Mouse (Mus musculus): ENCODE measurements around the gene Cyp2s1. TPM values are rescaled to one million over a fixed set of nuclear protein-coding genes. Genes with fewer than 3 reads are reported as not detected.

Cyp2s1 gene
- polyA plus RNA-seq (2012; rRNA removed), result 4.2 and 5.4 TPM in 2 replicates

DNA sequence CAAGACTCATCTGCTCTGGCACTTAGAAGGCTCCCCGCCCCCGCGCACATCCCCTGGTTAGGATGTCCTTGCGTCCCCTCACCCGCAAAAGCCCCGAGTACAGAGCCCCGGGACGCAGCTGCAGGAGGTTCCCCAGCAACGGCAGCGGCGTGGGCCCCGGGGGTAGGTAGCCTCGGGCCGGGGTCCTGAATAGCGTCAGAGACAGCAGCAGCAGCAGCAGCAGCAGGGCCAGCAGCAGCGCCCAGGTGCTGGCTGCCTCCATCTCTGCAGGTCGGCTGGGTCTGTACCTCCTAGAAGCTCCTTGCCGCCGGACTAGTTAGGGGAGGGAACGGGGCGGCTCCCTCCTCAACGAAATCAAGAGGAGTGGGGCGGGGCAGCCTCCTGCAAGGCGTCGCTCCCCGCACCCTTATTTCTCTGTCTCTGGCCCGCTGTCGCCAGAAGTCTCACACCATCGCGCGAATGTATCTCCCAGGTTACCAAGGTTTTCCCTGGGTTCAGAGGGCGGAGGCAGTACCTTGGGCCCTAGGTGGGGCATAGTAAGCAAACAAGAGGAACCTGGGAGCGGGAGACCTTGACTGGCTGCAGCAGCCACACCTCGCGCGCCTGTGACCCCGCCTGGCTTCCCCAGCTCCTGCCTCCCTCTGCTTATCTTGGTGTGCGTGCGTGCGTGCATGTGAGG, at the start of gene Cyp2s1:
Gene Cyp2s1 (minus strand): TSS at position 673 of the 679 bp plus-strand sequence.
- DNase-seq (ENCODE audit: low read depth), result no peak

DNA sequence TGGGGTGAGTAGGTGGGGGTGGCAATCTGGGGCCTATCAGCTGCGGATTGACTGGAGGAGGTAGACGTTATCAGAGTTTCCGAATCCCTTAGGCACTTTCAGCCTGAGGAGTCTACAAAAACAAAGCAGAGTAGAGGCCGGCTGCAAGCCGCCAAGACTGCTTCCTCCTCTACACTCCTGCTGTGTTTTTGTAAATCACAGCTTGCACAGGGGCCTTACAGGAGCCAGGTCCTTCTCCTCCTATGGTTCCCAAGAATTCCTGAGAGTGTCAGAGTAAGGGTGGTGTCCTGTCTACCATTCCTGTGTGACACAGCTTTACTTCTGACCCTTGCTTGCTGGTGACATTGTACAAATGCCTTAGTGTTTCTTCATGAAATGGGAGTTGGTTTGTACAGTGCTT, 48.1 kb upstream of the Cyp2s1 start:
- no peak for DNase-seq (ENCODE audit: low read depth)

DNA sequence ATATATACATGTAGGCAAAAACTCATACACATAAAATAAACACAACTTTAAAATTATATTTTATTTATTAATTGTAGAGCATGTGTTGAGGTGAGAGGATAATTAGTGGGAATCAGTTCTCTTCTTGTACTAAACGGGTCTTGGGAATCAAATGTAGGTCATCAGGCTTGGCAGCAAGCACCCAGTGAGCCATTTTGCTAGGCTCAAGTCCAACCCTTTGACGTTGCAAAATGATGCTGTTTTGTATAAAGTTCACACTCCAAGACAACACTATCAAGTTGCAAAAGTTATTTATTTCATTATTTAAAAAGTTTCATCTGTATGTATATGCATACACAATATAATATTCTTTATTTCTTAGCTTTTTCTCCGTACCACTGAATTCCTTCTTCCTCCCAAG, 47.0 kb upstream of the Cyp2s1 start:
- no peak for DNase-seq (ENCODE audit: low read depth)

DNA sequence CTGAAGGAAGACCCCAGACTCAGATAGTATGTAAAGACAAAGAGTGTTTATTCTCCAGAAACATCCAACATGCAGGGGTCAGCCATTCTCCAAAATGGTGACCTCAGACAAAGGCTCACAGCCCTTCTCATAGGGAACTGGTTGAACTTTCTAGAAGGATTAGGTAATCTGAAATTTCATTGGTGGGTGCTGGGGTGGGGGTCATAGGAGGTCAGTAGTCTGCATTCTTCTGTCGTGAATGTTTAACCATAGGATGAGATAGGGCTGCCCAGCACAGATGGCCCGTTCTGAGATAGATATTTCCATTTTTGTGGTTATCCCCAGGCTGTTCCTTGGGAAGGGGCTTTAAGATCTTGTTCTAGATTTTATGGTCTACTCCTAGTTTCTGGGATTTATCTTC, 45.7 kb upstream of the Cyp2s1 start:
- DNase-seq (ENCODE audit: low read depth), result no peak

DNA sequence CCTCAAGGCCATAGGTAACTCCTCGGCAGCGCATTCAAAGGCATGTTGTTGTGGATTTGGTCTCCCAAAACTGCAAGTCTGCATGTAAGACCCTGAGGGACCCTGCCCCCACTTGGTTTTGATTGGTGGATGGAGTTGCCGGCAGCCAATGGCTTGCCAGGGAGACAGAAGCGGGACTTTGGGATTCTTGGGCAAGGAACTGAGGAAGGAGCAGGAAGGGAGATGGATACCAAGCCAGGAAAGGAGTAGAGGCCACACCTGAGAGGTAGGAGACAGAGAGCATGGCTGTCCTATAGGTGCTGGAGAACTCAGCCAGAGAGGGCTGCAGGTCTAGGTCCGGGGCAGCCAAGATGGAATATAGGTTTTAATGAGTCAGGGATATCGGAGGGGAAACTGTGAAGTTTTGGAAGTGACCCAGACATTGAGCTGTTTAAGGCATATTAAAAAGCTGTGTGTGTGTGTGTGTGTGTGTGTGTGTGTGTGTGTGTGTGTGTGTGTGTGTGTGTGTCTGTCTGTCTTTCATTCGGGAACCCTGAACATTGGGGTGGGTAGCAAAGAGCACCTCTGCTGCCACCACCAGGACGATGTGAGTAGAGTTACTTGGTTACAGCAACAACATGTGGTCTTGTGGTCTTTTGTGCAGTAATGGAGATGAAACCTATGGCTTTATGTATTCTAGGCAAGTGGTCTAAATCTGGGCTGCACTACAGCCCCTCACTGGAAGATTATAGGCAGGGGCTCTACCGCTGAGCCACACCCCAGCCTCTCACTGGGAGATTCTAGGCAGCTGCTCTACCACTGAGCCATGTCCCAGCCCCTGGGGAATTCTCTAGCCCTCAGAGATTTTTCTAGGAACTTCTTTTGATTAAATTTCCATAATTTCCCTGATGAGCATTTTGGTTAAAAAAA, 43.5 kb upstream of the Cyp2s1 start:
- DNase-seq (ENCODE audit: low read depth), result no peak

DNA sequence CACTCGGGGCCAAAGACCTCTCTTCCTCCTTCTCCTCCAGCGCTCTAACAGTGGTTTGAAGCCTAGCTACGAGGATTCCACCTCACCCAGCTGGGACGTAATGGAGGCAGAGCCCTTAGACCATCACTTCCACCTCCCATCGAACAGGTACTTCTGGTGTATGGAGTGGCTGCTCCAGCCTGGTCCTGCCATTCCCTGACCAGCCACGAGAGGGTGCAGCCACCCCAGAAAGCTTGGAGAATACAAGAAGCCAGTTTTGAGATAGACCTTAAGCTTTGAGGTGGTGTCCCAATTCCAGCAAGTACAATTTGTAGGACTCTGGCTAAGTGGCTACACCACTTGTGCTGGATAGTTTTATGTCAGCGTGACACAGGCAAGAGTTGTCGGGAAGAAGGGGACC, 38.4 kb upstream of the Cyp2s1 start:
- no peak for DNase-seq (ENCODE audit: low read depth)

DNA sequence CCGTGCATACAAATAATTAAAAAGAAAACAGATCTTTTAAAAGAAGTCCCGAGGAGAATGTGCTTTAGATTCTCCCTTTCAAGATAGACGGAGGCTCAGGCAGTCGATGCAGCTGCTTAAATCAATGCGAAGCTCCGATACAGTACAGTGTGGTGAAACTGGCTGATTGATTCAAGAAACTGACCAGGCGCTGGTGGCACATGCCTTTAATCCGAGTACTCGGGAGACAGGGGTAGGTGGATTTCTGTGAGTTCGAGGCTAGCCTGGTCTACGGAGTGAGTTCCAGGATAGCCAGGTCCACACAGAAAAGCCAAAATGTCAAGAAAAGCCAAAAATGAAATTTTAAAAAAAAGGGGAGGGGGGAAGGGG, 31.7 kb upstream of the Cyp2s1 start:
- DNase-seq (ENCODE audit: low read depth), result no peak

DNA sequence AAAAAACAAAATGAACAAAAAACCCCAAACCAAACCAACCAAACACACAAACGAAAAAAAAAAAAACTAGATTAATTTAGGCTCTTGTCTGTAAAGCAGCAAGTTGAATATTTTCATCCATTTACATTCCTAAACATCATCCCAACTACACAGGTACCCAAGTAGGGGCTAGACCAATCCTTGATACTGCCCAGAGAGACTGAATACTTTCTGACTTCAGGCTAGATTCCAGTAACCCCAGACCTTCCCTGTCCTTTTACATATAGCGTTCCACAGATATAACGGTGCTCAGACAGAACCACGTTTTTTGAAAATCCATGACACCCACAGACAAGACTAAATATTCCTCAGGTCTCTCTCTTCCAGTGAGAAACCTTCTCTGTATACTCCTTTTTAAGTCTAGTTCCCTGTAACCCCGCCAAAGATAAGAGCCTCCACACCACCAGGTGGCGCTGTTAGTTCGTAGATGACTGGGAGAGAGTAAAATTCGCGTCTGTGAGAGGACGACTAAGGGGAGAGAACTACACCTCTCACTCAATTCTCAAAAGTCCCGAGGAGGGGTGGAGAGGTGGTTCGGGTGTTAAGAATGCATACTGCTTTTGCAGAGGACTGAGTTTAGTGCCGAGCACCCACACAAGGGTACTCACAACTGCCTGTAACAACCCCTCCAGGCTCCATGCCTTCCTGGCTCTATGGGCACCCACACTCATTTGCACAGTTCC, 31.2 kb upstream of the Cyp2s1 start:
- no peak for DNase-seq (ENCODE audit: low read depth)

DNA sequence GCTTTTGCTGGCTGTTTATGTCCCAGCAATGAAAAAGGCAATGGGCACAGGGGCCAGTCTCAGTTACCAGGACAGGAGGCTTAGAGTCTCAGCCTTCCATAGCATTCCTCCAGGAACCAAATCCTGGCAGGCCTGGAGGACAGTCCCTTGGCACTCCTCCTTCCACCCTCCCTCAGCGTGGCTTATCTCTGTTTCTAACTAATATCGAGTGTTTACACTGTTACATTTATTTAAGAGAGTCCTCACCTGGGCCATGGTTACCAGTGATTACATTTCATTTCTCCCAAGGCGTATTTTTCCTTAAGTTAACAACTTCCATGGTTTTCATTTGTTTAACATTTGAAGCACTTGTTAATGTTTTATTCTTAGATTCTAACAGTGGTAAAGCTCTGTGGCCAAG, 28.2 kb upstream of the Cyp2s1 start:
- no peak for DNase-seq (ENCODE audit: low read depth)

DNA sequence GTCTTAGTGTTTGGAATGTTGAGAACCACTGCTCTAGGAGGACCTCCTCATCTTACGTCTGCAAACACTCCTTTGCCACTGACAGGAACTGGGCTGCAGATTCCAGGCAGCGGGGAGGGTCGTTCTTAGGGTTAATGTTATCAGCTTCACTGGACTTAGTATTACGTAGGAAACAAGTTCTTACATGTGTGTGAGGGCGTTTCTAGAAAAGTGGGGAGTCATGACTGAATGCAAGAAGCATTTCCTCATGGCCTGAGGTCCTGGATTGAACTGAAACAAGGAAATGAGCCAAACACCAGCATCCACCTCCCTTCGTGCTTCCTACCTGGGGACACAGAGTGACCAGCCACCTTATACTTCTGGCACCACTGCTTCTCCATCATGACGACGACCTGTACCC, 27.7 kb upstream of the Cyp2s1 start:
- no peak for DNase-seq (ENCODE audit: low read depth)

DNA sequence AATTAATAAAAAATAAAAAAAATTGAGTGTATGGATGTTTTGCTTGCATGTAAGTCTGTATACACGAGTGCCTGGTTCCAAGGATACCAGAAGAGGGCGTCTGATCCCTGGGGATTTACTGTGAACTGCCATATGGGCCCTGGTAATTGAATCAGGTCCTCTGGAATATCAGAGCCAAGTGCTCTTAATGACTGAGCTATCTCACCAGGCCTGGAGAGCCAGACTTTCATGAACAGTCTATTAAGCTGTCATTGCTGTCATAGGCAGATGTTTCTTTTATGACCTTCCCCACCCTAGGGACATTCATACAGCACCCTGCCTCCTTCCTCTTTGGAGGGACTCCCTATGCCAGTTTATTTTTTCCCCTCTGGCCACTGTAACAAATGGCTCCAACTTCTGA, 26.8 kb upstream of the Cyp2s1 start:
- no peak for DNase-seq (ENCODE audit: low read depth)

DNA sequence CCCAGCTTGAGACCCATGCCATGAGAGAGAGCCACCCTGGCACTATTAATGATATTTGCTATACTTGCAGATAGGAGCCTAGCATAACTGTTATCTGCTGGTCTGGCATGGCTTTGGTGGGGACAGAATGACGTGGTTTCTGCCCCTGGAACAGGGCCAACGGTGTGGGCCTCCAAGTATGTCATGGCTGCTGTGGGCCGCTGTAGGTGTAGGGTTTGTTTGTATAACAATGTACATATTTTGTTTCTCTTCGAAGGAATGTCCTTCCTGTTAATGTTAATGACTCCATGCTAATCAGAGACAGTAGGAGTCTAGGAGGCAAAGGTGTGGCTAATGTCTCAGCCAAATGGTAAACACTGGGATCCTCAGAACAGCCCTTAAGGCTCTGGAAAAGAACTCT, 24.2 kb upstream of the Cyp2s1 start:
- DNase-seq (ENCODE audit: low read depth), result no peak

DNA sequence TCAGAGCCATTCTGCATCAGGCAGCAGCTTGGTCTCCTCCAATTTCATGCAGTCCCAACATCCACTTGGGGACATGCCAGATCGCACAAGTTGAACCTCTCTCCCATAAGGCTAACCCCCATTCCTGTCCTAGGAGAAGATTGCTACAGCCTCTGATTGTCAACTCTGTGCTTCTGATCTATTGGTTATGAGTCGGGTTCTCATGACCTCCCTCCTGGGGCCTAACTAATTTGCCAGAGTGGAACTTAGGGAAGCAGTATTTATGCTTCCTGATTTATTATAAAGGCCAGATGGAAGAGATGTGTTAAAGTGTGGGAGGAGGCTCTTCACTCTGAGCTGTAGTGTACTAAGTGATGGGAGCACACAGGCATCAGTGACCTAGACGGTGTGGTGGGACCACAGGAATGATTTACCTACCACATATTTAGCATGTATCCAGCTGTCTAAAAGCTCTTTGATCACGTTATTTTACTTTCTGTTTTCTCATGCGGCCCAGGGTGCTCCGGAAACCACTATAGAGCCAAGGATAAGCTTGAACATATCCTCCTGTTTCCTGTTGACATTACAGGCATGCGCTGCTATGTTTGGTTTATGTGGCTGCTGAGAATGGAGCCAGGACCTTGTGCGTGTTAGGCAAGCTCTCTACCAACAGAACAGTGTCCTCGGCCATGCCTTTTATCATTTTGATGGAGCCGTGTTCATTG, 18.6 kb upstream of the Cyp2s1 start:
- no peak for DNase-seq (ENCODE audit: low read depth)

DNA sequence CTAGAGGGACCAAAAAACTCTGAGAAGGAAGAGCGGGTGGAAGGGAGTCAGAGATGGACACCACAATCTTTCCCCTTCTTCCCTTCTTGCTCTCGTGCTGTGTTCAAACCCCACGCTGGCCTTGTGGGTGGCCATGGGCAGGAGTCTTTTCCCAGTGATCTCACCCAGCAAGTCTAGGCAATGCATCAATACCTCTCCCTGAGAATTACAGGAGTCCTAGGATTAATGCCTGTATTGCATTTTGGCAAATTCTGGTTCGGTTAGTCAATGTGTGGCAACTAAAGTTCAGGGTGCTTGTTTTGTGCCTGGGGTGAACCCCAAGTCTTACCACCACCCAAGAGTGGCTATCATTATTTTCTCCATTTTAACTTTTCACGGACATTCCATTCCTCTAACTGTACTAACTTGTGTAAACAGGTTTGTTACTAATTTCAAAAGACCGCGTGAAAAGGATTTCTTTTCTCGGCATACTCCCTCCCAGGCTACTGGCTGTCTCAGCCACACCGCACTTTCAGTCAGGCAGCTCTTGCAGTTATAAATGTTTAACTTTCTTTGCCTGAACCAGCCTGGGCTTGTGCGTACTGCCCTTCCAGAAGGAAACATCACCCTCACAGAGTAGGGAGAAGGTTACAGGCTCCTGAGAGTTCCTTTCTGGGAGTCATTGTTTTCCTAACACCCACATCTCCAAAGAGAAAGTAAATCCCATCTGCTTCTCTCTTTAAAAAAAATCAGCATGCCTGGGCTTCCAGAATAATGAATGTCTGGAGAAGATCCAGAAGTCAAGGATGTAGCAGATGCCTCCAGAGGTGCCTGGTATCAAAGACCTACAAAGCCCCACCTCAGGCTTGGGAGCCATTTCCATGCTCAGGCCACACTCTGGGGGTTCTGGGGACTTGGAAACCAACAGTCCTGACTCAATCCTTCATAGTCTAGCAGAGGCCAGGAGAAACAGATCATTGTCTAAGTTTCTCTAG, 15.1 kb upstream of the Cyp2s1 start:
- peak; percentile 89 for DNase-seq (ENCODE audit: low read depth)

DNA sequence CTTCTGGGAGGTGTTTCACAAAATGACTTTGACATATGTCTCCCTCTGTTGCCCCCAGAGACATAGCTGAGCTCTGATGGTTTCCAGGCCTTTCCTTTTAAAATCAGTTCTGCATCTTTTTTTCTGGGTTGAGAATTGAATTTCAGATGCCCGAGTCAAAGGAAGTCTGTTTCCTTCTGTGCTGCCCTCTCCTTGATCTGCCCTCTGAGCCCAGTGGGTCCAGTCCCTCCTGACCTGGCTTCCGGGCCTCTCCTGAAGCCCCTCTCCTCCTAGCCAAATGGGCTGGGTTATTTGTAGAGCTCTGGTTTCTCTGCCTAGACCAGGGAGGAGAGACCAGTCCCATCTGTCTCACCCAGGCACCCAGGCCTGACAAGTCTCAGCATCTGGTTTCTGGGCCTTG, 13.5 kb upstream of the Cyp2s1 start:
- no peak for DNase-seq (ENCODE audit: low read depth)

DNA sequence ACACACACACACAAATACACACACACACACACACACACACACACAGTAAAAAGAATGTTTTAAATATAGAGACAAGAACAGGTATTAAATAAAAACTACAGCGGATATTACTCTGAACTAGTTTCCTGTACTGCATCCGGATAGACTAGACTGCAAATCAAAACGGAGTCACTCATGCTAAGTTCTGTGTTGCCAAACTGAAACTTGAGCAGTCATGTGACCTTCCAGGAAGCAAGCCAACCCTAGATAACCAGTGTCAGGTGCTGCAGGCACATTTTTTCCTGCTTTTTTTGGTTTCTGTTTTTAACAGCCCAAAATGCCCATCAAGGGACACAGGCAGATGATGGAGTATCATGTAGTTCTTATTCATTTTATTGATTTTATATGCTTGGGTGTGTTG, 10.5 kb upstream of the Cyp2s1 start:
- no peak for DNase-seq (ENCODE audit: low read depth)

DNA sequence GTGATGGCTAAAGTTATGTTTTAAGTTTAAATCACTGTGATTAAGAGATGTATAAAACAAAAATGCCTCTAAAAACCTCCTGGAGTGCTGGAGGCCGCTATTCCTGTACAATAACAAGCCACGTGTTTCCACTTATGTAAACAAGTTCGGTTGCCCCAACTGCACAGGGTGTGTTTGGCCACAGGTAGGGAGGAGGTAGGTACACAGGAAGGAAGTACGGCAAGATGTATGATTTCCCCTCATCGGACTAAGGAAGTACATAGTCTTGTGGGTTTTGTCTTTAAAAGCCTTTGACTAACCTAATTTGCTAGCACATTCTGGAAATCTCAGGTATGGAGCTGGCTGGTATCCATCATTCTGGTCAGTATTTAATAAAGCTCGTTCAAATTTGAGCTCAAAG, 9.3 kb upstream of the Cyp2s1 start:
- DNase-seq (ENCODE audit: low read depth), result no peak

DNA sequence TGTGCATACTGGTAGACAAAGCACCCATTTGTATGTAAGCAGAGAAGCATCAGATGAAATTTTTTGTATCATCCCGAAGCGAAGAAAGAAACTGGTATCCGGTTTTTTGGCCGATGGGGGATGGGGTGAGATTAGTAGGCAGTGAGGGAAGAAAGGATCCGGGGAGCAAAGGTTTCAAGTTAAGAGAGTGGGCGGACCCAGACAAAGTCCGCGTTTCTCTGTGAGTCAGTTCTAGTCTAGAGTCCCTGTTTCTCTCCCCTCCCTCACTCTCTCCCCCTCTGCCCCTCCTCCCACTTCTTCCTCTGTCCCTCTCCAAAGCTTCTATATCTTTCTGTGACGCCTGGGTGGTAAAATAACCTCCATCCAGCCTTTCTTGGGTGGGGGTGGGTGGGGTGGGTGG, 8.3 kb upstream of the Cyp2s1 start:
- no peak for DNase-seq (ENCODE audit: low read depth)

DNA sequence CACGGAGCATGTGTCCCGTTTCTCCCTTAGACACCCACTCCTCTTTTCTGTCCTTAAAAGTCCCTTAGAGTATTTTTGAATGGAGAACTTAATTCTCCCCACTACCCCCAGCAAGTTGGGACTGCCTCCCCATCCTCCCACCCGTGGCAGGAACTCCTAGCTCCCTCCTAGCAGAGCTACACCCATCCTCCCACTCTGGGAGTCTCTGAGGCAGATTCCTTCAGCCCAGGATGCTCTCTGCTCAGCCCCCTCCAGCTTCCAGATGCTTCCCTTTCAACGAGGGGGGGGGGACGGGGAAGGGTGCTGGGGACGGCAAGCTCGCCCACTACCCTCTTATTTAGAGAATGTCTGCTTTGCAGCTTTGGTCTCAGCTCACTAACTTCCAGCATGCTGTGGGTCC, 1.1 kb downstream of the Cyp2s1 start:
- DNase-seq (ENCODE audit: low read depth), result no peak

DNA sequence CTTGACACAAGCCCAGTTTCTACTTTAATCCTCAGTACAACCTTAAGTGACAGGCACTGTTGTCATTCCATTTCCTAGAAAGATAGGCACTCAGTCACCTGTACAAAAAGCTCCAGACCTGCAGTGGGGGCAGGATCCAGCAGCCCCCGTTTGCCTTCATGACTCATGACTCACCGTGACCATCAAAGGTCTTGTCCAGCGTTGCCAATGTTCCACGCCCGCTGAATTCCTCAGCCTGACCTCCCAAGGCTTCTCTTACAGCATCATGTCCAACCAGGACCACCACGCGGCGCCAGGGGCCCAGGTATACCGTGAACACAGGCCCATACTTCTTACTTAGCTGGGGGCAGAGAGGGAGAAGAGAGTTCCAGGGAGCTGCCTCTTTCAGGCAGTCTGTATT, 2.0 kb downstream of the Cyp2s1 start:
- DNase-seq (ENCODE audit: low read depth), result no peak

DNA sequence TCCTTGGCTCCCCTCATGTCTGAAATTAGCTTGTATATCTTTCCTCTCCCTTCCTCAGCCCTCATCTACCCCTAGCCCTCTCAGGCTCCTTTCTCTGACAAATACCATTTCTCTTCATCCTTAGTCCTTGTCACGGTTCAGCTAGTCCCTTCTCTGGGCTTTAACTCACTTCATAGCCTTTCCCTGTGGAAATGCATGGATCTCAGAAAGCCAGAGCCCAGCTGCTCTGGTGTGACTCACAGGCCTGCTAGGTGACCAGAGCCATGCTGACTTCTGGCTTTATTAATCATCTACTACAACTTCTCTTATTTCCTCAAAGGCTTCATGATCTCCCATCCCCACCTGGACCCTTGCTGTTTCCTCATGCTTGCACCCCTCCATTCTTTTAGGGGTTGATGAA, 4.5 kb downstream of the Cyp2s1 start:
- no peak for DNase-seq (ENCODE audit: low read depth)
